Mouse (Mus musculus) olfactory bulb, adult 2 months (tissue): ENCODE results near the gene Dclre1a.
"Not testable (repeated sequence)": the region's sequence is repeated elsewhere in the genome, so short reads cannot be mapped to it uniquely, and the experiment has no call there.

Experiments used
- CTCF ChIP-seq: fragments of 200-500 bp; IDR thresholded peaks from 2 replicates; pipeline ENCODE4 v1.5.1; 2012; ENCODE audit warnings: low read depth, mild to moderate bottlenecking, low read length, moderate library complexity; ENCODE audit not compliant: insufficient read depth
- POLR2A ChIP-seq: fragments of 200-500 bp; IDR thresholded peaks from 2 replicates; pipeline ENCODE4 v1.6.1; 2012; ENCODE audit warnings: mild to moderate bottlenecking, low read depth, low read length, moderate library complexity; ENCODE audit not compliant: insufficient read depth

DNA sequence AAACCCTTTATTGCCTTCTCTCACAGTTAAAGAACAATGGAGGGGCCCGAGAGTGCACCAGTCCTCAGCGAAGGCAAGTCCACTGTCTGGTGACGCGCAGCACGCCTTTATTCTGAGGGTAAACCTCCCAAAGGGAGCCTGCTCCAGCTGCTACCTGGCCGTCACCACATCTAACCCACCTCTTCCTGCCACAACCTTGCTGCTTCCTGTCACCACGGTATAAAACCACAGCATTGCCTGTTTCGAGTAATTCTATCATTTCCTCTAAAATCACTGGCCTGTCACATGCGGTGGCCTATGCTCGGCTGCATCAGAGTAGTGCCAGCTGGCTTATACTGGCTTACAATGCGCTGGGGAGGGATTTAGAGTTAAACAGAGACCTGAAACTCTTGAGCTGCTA lies 17.5 kb downstream of the Dclre1a start:
- TF ChIP-seq POLR2A, CTCF: not testable (repeated sequence)
